Mouse (Mus musculus) mouse embryonic stem cell (cell line): Measurements from ENCODE around the gene Hmga2.

ENCODE experiments used
- in situ Hi-C, 2 experiments: fragments of 300-500 bp; cut with MboI; formaldehyde crosslinking; loops; 1 replicate in 1 of 2; 3 replicates in 1 of 2; pipeline ENCODE4 v1.14.3; 2019 to 2020; ENCODE audit warnings: low sequenced_read_pairs in 2 of 2, low pct_unique_long_range_greater_than_20kb in 1 of 2, mixed read lengths in 1 of 2; ENCODE audit not compliant: unreplicated experiment in 1 of 2

The Hmga2 gene

GRCm38 (mm10) chr10:120432081-120432480 lies 44.2 kb downstream of the Hmga2 start:
- in situ Hi-C loops: no loop called here

DNA sequence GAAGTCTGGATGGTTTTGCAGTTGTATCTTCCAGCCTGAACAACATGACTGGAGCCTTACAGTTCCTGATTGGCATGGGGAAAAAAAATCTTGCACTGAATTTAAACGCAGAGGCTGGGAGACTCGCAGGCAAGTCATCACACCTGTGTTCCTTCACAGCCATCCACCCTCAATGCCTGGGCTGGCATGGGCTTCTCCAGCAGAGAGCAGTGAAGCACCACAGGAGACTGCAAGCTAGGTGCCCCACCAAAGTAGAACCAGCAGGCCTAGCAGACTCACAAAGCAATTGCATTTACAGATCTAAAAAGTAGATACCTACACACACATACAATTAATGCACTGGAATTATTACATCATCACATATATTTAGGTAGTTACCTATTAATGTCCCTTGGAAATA lies 44.8 kb downstream of the Hmga2 start:
- in situ Hi-C loops: no loop called here

DNA sequence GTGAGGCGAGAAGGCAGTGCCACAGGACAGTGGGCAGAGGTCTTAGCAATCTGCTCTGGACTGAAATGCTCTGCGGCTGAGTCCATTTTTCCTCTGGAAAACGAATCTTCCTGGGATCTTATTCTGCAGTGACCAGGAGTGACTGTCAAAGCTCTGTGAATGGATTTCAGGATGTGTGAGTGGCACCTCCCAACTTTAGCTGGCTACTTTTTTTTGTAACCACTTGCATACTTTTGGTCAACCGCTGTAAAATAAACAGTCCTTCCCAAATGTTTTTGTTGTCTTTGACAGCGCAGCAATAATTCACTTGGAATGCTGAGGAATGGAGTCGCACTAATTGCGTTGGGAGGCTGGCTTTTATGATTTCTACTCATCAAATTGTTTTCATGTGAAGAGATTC lies 45.8 kb downstream of the Hmga2 start:
- in situ Hi-C loops: no loop called here

- in situ Hi-C loops: no loop called here
These were observed 46.5 kb downstream of the Hmga2 start for GRCm38 (mm10) chr10:120429758-120430259.

DNA sequence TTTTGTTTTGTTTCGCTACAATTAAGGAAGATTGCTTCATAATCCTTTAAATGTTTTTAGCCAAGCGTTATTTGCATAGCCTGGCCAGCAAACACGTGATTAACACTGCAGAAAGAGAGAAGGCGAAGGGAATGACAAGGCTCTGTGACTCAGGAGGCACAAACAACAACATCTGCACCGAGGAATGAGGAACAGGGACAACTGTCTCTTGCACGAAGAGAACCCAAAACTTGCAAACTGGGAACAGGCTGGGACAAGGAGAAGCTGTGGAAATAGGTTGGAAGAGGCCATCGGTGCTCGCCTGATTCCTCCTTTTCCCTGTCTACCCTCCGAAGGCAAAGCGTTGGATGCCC lies 47.1 kb downstream of the Hmga2 start:
- in situ Hi-C loops: no loop called here

- in situ Hi-C loops: no loop called here
These were observed 47.7 kb downstream of the Hmga2 start for GRCm38 (mm10) chr10:120428430-120429198.

DNA sequence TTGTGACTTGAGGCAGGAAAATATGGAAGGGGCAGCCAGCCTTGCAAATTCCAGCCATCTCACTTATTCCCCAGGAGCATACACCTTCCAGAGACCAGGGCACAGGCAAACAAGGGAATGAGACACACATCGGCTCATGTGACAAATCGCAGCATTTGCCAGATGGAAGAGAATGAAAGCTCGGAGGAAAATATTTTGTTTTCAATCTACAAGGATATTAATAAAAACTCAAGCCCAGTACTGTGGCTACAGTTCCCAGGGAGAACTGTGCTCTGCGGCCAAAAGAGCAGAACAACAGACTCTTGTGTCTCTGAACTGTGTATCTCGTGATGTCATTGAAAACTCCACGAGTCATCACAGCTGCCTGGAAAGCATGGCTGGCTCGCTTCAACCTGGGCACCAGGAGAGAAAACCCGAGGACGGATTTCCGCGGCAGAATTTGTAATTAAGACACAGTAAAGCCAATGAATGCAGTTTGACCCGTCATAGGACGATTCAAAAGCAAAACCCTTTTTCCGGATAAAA lies 50.1 kb downstream of the Hmga2 start:
- in situ Hi-C loops: no loop called here

DNA sequence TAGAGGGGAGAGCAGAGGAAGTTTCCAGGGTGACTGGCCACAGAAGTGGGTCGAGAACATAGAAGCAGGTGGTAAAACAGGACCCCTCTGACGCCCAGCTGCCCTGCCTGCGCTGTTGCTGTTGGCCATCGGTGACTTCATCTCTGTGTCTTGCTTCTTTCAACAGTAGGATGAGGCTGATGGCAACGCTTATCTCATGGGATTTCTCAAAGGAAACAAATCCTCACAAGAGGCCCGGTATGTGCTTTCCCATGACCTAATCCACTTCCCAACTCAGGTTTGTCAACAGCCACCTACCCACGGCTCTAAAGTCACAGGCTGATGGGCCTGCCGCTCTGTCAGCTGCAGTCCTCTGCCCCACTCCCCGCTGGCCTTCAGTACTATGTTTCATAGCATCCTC lies 52.3 kb downstream of the Hmga2 start:
- in situ Hi-C loops: no loop called here

GRCm38 (mm10) chr10:120423256-120423655 lies 53.0 kb downstream of the Hmga2 start:
- in situ Hi-C loops: no loop called here

GRCm38 (mm10) chr10:120422820-120423219 lies 53.4 kb downstream of the Hmga2 start:
- in situ Hi-C loops: no loop called here

- in situ Hi-C loops: no loop called here
These were observed 54.2 kb downstream of the Hmga2 start for GRCm38 (mm10) chr10:120422050-120422449.

DNA sequence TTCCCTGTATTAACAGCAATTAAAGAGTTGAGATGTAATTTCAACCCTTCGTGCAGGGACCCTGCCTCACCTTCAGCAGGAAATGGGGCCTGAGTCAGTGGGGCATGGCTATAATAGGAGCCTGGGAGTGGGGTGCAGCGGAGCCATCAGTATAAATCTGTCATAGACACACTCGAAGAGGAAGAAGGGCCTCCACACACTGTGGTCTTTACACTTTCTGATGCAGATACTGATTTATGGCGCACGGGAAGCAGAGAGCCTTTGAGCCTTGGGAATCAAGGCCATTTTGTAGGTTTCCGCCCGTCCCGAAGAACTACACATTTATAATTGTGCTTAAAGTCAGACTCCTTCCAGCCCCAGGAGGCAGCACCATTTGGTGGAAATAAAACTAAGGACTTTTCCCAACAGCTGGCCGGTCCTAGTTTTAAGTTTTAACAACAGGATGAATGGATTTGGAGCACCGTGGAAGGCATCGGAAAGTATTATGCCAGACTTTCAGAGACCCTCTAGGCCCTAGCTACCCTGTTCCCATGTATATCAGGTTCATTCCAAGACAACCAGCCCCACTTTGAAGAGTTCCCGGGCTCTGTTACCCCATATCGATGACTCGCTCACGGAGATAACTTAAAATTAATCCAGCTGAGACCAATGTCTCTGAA lies 55.2 kb downstream of the Hmga2 start:
- in situ Hi-C loops: no loop called here

DNA sequence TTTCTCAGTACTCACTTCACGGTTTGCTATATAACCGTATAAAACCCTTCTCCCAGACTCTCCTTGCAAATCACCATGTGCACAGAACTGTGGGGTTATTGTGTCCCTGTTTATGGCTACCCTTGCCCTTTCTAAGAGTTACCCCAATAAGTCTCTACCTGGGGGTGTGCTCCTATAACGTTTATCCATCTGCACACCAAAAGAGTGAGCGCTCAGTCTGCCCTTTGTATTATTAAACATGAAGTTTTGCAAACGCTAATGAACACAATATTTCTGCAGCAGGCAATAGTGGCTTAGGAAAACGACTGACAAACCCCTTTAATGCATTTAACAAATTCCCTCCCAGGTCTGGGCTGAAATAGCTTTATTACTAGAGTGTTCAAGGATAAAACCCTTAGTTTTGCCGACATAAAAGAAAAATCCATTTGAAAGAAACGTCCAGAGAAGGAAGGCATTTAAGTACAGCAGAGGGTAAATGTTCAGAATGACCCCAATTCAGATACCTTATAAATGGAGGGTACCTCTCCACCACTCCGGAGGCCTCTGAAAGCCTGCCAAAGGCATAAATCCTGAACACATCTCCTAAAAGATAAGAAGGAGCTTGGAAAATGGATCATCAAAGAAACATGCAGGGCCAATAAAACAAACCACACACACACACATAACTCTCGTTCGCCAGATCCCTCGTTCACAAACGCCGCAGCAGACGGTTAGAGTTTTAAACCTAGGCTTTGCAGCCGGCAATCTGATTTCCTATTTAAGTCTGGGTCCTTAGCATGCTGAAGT lies 57.3 kb downstream of the Hmga2 start:
- in situ Hi-C loops: no loop called here

- in situ Hi-C loops: no loop called here
These were observed 58.1 kb downstream of the Hmga2 start for GRCm38 (mm10) chr10:120418211-120418610.

DNA sequence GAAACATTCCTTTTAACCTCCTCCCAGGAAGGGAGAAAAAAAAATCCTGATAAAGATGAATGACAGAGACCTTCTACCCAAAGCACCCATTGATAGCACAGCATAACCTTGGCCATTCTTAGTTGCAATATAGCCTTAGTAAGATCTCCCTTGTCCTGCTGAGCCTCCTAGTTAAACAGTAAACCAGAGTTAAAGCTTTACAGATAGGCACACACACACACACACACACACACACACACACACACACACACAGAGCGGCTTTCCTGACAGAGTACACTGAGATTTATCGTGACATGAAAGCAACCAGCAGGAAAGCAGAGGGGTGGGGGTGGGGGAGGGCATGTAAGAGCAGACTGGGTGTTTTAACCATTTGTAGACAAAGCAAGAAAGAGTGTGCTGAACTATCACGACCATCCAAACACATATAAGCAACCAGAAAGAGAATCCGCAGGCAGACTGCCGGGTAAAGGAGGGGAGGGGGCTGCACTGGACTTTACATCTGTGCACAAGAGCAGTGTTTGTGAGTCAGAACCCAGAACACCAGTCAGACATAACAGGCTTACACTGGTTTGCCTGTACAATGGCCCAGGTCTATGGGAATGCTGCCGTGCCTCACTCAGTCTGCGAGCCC lies 58.7 kb downstream of the Hmga2 start:
- in situ Hi-C loops: no loop called here

- in situ Hi-C loops: no loop called here
These were observed 59.2 kb downstream of the Hmga2 start for GRCm38 (mm10) chr10:120417116-120417487.

DNA sequence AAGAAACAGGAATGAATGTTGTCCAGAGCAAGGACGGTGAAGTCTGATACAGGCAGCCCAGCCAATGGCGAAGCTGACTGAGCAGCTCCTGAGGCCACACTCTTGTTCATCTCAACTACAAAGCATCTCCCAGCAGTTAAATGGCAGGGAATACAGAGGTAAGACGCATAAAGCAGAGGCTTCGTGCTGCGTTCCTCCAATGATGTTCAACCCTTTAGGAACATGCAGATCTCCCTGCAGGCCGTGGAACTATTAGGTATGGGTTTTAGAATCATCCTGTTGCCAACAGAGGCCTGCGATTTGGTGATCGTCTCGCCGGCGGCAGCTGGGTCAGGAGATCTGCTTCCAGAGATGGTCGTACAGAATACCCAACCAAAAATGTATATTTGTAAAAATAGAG lies 59.6 kb downstream of the Hmga2 start:
- in situ Hi-C loops: no loop called here

- in situ Hi-C loops: no loop called here
These were observed 64.1 kb downstream of the Hmga2 start for GRCm38 (mm10) chr10:120412215-120412614.

DNA sequence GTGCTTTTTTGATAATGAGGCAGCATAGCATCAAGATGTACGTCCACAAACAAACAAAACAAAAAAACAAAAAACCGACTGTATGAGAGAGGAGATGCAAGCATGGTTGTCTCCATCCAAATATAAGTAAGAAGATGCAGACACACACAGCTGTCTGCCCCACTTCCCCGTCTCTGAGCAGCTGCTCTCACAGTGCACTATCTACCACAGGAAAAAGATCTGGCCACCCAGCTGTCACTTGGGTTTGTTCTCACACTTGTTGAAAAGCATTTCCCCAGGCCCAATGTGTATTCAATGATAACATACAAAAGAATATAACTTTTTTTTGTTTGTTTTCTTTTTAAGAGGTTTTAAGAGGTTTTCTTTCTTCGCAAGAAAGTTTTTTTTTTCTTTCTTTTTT lies 65.3 kb downstream of the Hmga2 start:
- in situ Hi-C loops: no loop called here
